In genomic region chr3:87948378-87949265, GRCm38 (mm10) we compare ENCODE assay signal across 8 mouse cellular contexts. TPM values are rescaled to one million over a fixed set of nuclear protein-coding genes. Genes with fewer than 3 reads are reported as not detected.
DNase-seq lines count a peak whose midpoint lies in the region; ATAC-seq and TF ChIP-seq lines count a peak whose summit lies in the region.

Gene Crabp2 (plus strand): TSS chr3:87948666.

- H3K4me1 ChIP-seq in cortical plate, adult 2 months (ENCODE audit: control insufficient read depth, insufficient read depth, low read length) = peaks cover 3% of the 10 kb centered on the region; the same call in 1 of the 2 replicates
- peaks cover 64% of the 10 kb centered on the region for H3K4me1 ChIP-seq in hindbrain, embryonic 14.5 days (replicated peaks; ENCODE audit: control insufficient read depth, insufficient read depth, low read length)
- peaks cover 76% of the 10 kb centered on the region for H3K4me1 ChIP-seq in midbrain, embryonic 14.5 days (ENCODE audit: control insufficient read depth, insufficient read depth, low read length)

- peaks cover 5% of the 10 kb centered on the region; the same call in 1 of the 2 replicates for H3K36me3 ChIP-seq in hindbrain, embryonic 14.5 days (replicated peaks; ENCODE audit: control insufficient read depth, insufficient read depth)
- H3K36me3 ChIP-seq in midbrain, embryonic 14.5 days (ENCODE audit: control insufficient read depth, insufficient read depth, low read length) = 0 out of 2 replicates have a peak, but pooled peaks cover 4% of the 10 kb centered on the region

- ATAC-seq in hindbrain, embryonic 14.5 days (ENCODE audit: low FRiP score) = peak; percentile 7; the same call in 1 of the 2 replicates
- ATAC-seq in midbrain, embryonic 14.5 days (ENCODE audit: low FRiP score, low TSS enrichment) = no peak

- no peak for TF ChIP-seq CTCF in layer of hippocampus, adult 2 months (conservative IDR thresholded peaks at IDR 0.05)
- TF ChIP-seq CTCF in cortical plate, adult 2 months (IDR thresholded peaks at IDR 0.05; ENCODE audit: extremely low read depth, insufficient read depth, low read length) = no peak

- no peaks in the 10 kb centered on the region for H3K9me3 ChIP-seq in hindbrain, embryonic 14.5 days (ENCODE audit: control insufficient read depth, low read length)
- no peaks in the 10 kb centered on the region for H3K9me3 ChIP-seq in midbrain, embryonic 14.5 days (ENCODE audit: control insufficient read depth, low read length)

- no peak for DNase-seq in layer of hippocampus, adult 2 months (ENCODE audit: low spot score in 2 of 2)
- DNase-seq in layer of hippocampus, postnatal 25 days (ENCODE audit: extremely low spot score in 1 of 2, low spot score in 1 of 2) = no peak
- no peak for DNase-seq in hindbrain, embryonic 14.5 days (ENCODE audit: low spot score)
- peak; percentile 58 for DNase-seq in midbrain, embryonic 14.5 days
- no peak for DNase-seq in urinary bladder, postnatal 14 days (ENCODE audit: low spot score)
- DNase-seq in frontal cortex, postnatal 25 days (ENCODE audit: low spot score in 2 of 2) = no peak
- no peak for DNase-seq in spleen, adult 12 weeks (ENCODE audit: low spot score)

- no peaks in the 10 kb centered on the region for H3K27me3 ChIP-seq in hindbrain, embryonic 14.5 days (ENCODE audit: control insufficient read depth, insufficient read depth, low read length)
- H3K27me3 ChIP-seq in midbrain, embryonic 14.5 days (ENCODE audit: control insufficient read depth, insufficient read depth, low read length) = no peaks in the 10 kb centered on the region

- H3K4me3 ChIP-seq in layer of hippocampus, adult 2 months = peak within 1 kb of the TSS; percentile 47
- peak within 1 kb of the TSS; percentile 15; the same call in 1 of the 2 replicates for H3K4me3 ChIP-seq in cortical plate, adult 2 months (ENCODE audit: insufficient read depth, low read length)
- peak within 1 kb of the TSS; percentile 28 for H3K4me3 ChIP-seq in hindbrain, embryonic 14.5 days (replicated peaks; ENCODE audit: low read length)
- H3K4me3 ChIP-seq in midbrain, embryonic 14.5 days (replicated peaks; ENCODE audit: low read depth, low read length) = peak within 1 kb of the TSS; percentile 24

- no peak within 1 kb of the TSS for H3K27ac ChIP-seq in layer of hippocampus, adult 2 months
- no peak within 1 kb of the TSS for H3K27ac ChIP-seq in cortical plate, adult 2 months (ENCODE audit: insufficient read depth, low read length)
- H3K27ac ChIP-seq in hindbrain, embryonic 14.5 days = 0 out of 2 replicates have a peak within 1 kb of the TSS, but pooled peaks have one; percentile 17
- H3K27ac ChIP-seq in midbrain, embryonic 14.5 days (replicated peaks; ENCODE audit: low read depth, low read length) = peak within 1 kb of the TSS; percentile 66

- WGBS in hindbrain, embryonic 14.5 days = 2% methylated on average over 35 of the region's 35 CpGs
- 1% methylated on average over 35 of the region's 35 CpGs for WGBS in midbrain, embryonic 14.5 days

- H3K4me2 ChIP-seq in hindbrain, embryonic 14.5 days (replicated peaks) = peak within 1 kb of the TSS; percentile 63
- peak within 1 kb of the TSS; percentile 58 for H3K4me2 ChIP-seq in midbrain, embryonic 14.5 days (ENCODE audit: low read length)

- no peak for TF ChIP-seq POLR2A in cortical plate, adult 2 months (IDR thresholded peaks at IDR 0.05; ENCODE audit: extremely low read depth, insufficient read depth, low read length)

- H3K9ac ChIP-seq in hindbrain, embryonic 14.5 days = peak within 1 kb of the TSS; percentile 49
- peak within 1 kb of the TSS; percentile 44 for H3K9ac ChIP-seq in midbrain, embryonic 14.5 days (replicated peaks; ENCODE audit: low read length)

RNA-seq across cellular contexts. Expression of gene Crabp2, which starts in this region (rescaled TPM):
- 1 to 10 TPM; 1.6 to 3.7 TPM for total RNA-seq in layer of hippocampus, adult 2 months (2021)
- 1 to 10 TPM; 2.2 to 2.3 TPM for total RNA-seq in layer of hippocampus, postnatal 25 days (2021)
- 5.2 and 6.2 TPM in 2 replicates for polyA plus RNA-seq in cortical plate, adult 2 months (2012; rRNA removed)
- polyA plus RNA-seq in hindbrain, embryonic 14.5 days (2014; fragmentation: Nextera tagmentation; extraction: Ambion mirVana) = 48.7 and 56.4 TPM in 2 replicates
- 28.3 and 42.4 TPM in 2 replicates for polyA plus RNA-seq in midbrain, embryonic 14.5 days (2014; fragmentation: Nextera tagmentation; extraction: Ambion mirVana)

Comparison
In these comparisons a context has a peak if more than half of its experiments do, and no peak if none do; other contexts are left out.
1. H3K27ac ChIP-seq: peak in hindbrain, embryonic 14.5 days (single experiment) and midbrain, embryonic 14.5 days (single experiment); none in layer of hippocampus, adult 2 months (single experiment) and cortical plate, adult 2 months (single experiment).
2. Peak in every context shown above with its lines, with median percentiles within 50 percentile points of each other: H3K4me3 ChIP-seq.